Mouse (Mus musculus) mesoderm, embryonic 11.5 days (tissue): ENCODE measurements around the gene Rprd1b.

Source experiments
- DNase-seq: peaks from one replicate; pipeline ENCODE4 v3.0.0-alpha.2; 2012; ENCODE audit warnings: low read depth, low spot score

The Rprd1b gene

DNA sequence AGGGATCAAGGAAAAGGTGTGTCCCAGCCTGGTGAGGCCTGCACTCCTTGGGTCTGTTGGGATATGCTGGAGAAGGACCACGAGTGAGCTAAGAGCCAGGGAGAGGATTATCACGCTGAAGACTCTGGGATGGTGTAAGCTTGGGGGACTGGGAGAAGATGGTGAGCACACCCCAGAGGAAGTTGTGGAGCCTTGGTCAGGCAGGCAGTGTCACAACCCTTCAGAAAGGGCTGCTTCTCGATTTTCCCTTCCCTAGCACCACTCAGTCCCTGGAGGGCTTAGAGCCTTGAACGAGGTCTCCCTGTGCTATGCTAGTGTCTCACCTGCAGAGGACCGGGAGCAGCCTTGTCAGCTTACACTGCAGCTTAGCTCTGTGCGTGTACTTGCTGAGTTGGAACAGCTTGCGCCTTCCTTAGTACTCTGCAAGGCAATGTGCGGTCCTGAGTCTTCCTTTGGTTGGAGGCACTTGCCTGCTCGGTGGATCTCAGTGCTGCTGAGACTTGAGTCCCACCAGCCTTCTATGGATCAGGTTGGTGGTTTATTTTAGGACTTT, 51.6 kb downstream of the Rprd1b start:
- DNase-seq: no peak

DNA sequence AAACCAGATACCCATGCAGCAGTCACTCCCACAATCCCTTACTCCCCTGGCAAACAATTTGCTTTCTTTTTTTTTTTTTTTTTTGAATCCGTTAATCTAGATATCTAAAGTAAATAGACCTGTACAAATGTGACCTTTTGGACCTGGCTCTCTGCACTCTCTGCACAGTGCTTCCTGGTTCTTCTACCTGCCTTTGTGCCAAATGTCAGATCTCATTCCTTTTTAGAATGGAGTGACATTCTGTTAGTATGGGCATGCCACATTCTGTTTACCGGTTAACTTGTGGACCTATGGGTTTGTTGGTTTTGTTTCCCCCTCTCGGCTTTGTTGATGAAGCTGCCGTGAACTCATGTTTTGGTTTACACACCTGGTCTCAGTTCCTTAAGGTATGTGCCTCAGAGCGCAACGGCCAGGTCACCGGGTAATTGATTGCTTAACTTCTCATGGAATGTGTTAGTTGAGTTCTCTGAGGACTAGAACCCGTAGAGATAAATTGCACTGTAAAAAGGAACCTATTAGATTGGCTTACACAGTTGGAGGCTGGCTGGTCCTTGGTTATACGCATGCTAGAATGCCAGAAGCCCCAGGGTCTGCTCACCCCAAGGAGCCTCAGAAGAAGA, 52.4 kb downstream of the Rprd1b start:
- no peak for DNase-seq

GRCm38 (mm10) chr2:158084486-158084885, 56.2 kb downstream of the Rprd1b start:
- DNase-seq: no peak

DNA sequence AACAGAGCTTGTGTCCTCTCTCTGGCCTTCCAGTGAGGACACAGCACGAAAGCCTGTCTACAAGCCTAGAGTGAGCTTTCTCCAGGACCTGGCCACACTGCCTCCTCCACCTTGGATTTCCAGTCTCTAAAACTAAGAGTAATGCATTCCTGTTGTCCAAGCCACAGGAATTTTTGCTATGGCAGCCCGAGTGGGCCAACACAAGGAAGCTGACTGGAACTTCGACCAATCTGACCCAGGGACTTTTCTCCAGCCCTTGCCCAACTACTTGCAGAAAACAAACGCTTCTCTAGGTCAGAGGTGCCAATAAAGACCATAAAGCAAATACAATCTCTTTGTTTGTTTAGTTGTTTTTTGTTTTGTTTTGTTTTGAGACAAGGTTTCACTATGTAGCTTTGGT, 61.8 kb downstream of the Rprd1b start:
- no peak for DNase-seq

DNA sequence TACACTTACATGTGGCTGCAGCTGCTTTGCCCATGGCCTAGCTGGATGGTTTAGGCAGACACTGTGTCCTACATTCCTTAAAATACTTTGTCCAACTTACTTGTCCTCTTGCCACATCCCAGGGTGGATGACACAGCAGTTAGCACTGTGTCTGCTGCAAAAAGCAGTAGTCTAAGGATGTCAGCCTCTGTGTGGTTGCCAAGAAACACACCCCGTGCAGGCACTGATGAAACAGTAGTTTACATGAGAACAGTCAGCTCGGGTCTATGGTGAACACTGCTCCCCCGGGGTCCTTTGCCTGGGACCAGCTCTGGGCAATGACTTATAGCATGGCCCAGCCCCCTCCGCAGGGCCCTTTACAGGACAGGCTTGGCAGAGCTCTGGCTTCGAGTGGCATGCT, 65.0 kb downstream of the Rprd1b start:
- no peak for DNase-seq

GRCm38 (mm10) chr2:158094300-158094699, 66.0 kb downstream of the Rprd1b start:
- DNase-seq: no peak

DNA sequence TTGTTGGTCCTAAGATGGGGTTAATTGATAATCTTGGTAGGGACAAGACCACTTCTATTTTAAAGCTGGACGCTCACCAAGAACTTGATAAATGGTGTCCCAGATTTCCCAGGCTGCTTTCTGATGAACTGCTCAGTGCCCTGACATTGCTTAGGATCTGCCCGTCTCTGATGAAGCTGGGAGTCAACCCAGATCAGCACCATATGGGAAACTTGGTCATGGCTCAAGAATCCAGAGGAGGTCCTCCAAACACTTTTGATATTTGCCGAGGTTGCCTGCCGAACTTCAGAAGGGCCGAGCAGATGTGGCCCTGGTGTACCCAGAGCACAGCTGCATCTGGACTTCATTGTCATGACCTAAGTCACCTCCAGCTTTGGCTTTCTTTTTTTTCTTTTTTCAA, 66.5 kb downstream of the Rprd1b start:
- no peak for DNase-seq

- no peak for DNase-seq
Measured at GRCm38 (mm10) chr2:158097071-158097470, 68.8 kb downstream of the Rprd1b start.

DNA sequence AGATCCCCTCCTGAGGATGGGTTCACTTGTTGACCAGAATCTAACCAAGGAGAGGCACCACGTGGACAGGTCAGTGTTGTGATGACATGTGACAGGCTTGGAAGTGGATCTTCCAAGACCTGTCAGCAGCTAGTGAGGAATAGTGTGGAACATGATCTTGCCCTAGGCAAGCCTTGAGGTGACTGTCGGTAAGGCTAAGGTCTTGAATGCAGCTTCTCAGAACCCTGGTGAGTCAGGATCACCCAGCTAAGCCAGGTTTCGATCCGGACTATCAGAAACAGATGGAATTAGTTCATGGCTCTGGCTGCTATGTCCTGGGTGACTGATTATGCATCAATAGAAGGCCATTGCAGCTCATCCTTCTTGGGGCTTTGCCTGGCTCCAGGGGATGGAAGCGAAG, 70.4 kb downstream of the Rprd1b start:
- no peak for DNase-seq

DNA sequence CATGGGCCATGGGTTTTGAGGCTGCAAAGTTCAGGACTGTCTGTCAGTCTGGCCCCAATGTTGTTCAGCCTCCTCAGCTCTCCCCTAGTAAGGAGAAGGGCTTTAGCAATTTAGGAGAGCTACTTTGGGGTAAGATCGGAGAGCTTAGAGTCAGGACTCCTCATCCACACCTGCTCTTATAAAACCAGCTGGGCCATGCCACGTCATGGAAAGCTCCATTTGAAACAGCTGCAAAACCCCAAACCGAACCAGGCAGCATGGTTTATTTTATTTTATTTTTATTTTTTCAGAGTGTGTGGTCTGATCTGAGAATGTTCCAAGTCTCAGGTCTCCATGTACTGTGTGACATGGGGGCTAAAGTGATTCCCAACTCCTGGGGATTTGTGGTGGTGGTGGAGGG, 71.2 kb downstream of the Rprd1b start:
- DNase-seq: no peak

GRCm38 (mm10) chr2:158101768-158102167, 73.5 kb downstream of the Rprd1b start:
- no peak for DNase-seq

GRCm38 (mm10) chr2:158104966-158105365, 76.7 kb downstream of the Rprd1b start:
- DNase-seq: no peak

- no peak for DNase-seq
Measured at GRCm38 (mm10) chr2:158105605-158106004, 77.3 kb downstream of the Rprd1b start.

GRCm38 (mm10) chr2:158106947-158107587, 78.8 kb downstream of the Rprd1b start:
- peak; percentile 59 for DNase-seq

DNA sequence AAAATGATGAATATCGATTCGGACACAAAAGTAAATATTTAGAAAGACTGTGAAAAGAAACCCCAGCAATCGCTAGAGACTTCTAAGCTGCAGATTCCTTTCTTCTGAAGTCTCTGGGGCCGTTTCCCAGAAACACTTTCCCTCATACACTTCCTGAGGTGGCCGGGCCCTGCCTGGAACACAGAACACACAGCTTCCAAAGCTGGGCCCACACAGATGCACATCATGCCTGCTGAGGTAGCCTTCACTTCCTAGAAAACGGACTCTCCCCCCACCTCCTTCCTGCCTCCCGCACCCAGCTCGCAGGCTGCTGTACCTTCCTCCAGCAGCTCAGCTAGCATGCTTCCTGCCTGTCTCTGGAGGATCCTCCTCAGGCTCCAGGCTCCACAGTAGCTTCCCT, 81.2 kb downstream of the Rprd1b start:
- no peak for DNase-seq

GRCm38 (mm10) chr2:158113591-158114257, 85.4 kb downstream of the Rprd1b start:
- peak; percentile 23 for DNase-seq

DNA sequence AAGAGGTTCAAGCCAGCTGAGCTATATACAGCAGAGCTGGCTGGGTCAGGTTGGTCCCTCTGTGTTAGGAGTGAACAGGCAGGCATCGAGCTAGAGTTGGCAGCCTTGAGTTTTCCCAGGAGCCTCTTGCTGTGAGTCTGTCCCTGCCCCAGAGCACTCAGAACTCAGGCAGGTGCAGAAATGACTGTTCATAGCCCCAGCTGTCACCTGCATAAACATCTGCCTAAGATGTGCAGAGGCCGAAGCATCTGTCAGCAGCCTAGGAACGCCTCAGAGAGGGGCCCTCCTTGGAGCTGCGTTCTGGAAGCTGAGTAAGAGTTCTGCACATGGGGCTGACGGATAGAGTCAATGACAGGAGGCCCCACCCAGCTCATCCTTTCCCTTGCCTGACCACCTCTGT, 86.6 kb downstream of the Rprd1b start:
- no peak for DNase-seq

DNA sequence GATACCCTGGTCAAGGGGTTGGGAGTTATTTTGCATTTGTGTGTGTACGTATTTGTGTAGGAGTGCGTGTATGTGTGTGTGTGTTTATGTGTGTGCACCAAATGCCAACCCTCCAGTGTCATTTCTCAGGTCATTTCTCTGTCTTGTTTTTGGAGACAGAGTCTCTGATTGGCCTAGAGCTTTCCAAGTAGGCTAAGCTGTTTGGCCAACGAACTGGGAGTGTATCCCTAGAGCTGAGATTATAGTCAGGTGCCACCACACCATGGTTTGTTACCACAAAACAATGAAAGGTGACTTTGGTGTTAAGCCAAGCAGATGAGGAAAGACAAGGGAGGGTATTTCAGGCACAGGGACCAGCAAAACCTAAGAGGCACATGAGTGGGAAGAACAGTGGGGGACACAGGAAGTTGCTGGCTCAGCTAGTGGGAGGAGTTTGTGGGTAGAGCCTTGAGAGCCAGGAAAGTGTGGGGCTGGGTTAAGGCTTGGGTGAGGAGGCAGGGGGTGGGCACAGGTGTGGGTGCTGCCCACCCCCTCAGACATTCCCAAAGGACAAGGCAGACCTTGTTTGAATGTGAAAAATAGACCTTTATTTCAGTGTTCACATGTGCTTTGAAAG, 87.6 kb downstream of the Rprd1b start:
- DNase-seq: no peak

GRCm38 (mm10) chr2:158116653-158117052, 88.4 kb downstream of the Rprd1b start:
- no peak for DNase-seq

DNA sequence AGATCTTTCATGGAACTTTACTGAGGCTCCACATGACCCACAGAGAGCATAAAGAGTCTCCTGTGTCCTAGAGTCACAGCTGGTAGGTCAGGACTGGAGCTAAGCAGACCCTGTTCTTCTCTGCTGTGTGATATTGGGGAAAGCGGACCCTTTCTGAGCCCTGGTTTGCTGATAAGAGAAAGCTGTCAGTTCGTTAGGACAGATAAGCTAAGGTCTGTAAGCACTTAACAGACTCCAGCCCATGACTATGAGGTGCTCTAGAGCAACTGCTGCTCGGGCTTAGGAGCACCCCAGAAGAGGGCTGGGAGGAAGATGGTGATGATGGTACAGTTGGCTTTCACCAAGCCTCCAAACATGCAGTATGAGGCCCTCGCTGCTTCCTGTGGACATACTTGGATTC, 90.8 kb downstream of the Rprd1b start:
- no peak for DNase-seq

DNA sequence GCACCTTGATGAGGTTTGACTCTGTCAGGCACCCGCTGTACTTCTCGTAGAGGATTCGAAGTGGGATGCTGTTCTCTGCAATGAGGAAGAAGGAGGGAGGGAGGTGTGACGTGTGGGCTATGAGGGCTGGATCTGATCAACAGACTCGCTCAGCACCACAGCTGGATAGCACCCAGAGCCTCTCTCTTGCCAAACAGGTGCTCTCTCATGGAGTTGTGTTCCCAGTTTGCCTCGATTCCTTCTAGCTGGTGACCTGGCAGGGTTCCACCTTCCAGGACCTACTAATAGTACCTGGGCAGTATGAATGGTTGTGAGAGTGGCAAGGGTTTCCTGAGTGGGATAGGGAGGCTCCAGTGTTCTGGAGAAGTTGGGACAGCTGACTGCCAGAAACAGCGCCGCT, 91.9 kb downstream of the Rprd1b start:
- DNase-seq: no peak

DNA sequence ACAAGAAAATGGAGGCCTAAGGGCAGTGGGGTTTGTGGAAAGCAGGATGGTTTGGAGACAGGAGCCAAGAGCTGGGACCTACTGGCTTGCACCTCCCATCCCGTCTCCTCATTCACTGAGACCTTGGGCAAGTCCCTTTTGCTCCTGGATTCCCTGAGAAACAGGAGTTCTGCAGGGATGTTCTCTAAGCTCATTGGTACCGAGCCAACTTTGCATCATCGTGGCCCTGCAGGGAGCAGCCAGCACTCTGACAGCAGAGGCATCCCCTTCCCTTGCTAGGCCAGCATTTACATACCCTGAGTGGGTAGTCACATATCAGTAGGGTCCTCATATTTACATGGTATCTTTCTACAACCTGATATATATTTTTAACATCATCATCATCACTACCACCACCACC, 92.6 kb downstream of the Rprd1b start:
- DNase-seq: no peak
